Mouse (Mus musculus) bone marrow macrophage, adult 2 months (primary cell): Measurements from ENCODE around the gene Cacna2d3.

Experiments used
- CTCF ChIP-seq: IDR thresholded peaks from 2 replicates; pipeline ENCODE4 v1.5.1; 2012; ENCODE audit warnings: low read depth, mild to moderate bottlenecking, low read length, moderate library complexity
- POLR2A ChIP-seq: IDR thresholded peaks from 2 replicates; pipeline ENCODE4 v1.6.1; 2012; ENCODE audit warnings: mild to moderate bottlenecking, low read depth, low read length, borderline replicate concordance

- TF ChIP-seq CTCF (no peak), POLR2A (no peak)
These were observed 692.6 kb downstream of the Cacna2d3 start for GRCm38 (mm10) chr14:29029107-29029469.
